Mouse (Mus musculus) thymus, adult 2 months (tissue): ENCODE data around the gene Cpeb4.

Source experiments
- CTCF ChIP-seq: fragments of 200-500 bp; IDR thresholded peaks from 2 replicates; pipeline ENCODE4 v1.5.1; 2012; ENCODE audit warnings: mild to moderate bottlenecking, control low read depth, low read length, moderate library complexity, borderline replicate concordance; ENCODE audit not compliant: control insufficient read depth, poor library complexity, insufficient read depth; ENCODE audit errors: extremely low read depth
- POLR2A ChIP-seq: fragments of 200-500 bp; IDR thresholded peaks from 2 replicates; pipeline ENCODE4 v1.6.1; 2012; ENCODE audit warnings: mild to moderate bottlenecking, low read length, control low read depth, moderate library complexity; ENCODE audit not compliant: control insufficient read depth, poor library complexity, insufficient read depth; ENCODE audit errors: extremely low read depth

GRCm38 (mm10) chr11:31893639-31894038 is 21.6 kb downstream of the Cpeb4 start:
- TF ChIP-seq POLR2A (no peak), CTCF (no peak)
